Mouse (Mus musculus) left cerebral cortex, adult 18-20 months (tissue): Measurements from ENCODE around the gene Osbpl10. TPM values are rescaled to one million over a fixed set of nuclear protein-coding genes. Genes with fewer than 3 reads are reported as not detected.

Experiments
- DNase-seq, 2 experiments: peaks; one replicate each; pipeline ENCODE4 v3.0.0; 2021 to 2022; ENCODE audit warnings: low spot score in 2 of 2, mixed read lengths in 1 of 2
- total RNA-seq, 2 experiments: library from RNA; stranded (reverse); gene quantifications; 2 replicates each; pipeline ENCODE4 v1.2.3; 2021

The Osbpl10 gene
- total RNA-seq, 2 experiments from 2014 or later, result 48.5 to 48.9 TPM

DNA sequence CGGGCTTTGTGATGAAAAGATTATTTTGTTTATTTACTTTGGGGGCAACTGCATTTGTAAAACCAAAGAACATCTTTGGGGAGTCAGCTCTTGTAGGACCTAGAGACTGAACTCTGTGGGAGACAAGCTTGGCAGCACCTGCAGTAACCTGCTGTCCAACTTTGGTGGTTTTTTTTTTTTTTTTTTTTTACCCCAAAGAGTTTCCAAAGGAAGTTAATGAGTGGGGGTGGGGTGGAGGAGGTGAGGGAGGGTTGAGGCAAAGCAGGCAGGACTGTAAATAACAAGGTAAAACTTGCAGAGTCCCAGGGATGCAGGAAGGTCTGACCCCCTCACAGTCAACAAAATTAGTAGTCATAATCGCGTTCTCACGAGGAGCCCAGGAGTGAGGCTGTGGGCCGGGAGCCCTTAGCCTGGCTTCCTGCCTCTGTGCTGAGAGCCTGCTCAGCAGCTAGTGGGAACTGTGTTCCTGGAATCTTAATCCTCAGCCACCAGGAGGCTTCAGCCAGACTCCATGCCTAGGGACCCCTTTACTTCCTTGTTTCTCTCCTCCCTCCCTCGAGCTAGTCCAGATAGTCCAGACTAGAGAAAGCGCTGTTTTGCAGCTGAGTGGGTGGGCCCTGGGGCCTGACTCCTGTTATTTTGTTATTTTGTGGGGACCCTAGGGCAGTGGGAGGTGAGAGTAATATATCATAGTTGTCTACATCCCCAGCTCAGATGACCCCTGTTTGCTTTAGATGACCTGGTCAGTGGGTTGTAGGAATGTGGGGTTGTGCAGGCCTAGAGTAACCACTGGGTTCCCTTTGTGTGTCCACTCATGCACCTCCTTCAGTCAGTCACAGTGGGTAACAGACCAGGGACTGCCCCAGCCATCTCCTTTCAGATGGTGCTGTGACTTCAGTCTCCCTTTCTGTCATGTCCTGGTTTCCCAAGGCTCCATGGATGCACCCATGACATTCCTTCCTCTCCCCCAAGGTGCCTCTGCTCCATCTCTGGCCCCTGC is 236.5 kb downstream of the Osbpl10 start:
- no peak for DNase-seq

DNA sequence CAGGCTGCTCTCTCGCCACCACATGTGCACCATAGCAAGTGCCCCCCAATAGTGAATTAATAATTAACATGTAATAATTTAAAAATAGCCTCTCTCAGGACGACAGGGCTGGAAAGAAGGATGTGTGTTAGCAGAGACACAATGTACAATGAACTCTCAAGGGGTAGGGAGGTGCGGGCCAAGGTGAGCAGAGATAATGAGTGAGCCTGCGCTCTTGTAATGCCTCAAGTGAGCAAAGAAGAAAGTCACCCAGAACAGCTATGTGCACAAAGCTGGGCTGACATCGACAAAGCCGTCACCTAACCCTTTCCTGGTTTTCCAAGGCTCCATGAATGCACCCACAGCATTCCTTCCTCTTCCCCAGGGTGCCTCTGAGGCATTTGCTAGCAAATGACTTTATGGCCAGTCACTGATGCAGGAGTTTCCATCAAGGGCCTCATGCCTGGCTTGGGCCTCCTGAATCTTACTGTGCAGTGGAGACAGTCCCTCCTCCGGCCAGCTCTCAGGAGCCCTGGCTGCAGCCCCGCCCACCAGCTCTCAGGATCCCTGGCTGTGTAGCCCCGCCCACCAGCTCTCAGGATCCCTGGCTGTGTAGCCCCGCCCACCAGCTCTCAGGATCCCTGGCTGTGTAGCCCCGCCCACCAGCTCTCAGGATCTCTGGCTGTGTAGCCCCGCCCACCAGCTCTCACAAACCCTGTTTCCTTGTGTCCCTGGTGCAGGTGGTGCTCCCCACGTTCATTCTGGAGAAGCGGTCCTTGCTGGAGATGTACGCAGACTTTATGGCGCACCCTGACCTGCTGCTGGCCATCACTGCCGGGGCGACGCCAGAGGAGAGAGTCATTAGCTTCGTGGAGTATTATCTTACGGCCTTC is 237.7 kb downstream of the Osbpl10 start:
- no peak for DNase-seq

DNA sequence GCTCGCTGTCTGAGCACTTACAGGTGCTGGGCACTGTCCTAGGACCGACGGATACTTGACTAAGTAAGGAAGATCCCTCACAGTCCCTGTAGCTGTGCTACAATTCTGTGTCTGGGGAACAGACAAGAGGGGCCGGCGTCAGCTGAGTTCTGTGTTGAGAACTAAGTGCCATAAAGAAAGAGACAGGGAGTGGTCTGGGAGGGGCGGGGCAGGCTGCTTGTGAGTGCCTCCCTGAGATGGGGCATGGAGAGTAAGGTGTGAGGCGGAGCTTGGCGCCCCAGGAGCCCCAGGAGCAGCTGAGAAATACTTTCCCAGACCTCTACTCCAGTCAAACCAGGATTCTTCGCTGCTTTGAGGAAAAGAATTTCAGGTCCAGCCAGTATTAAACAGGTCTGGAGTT is 239.6 kb downstream of the Osbpl10 start:
- DNase-seq, result no peak

DNA sequence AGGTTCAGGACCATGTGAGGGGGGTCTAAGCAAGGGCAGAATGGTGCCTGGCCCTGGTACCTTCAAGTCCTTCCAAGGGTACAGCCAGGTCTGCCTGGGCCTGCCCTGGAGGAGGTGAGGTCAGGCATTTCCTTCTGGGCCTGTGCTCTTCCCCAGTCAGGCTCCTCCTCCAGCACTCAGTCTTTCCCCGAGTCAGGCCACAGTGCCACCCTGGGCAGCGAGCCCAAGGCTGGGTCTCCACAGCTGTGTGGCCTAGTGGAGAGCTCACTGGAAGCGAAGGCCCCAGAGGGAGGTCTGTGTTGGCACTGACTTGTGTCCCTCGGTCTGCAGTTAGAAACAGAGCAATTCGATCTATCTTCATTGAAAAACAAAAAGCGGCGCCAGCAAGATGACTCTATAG is 242.1 kb downstream of the Osbpl10 start:
- DNase-seq, result no peak

DNA sequence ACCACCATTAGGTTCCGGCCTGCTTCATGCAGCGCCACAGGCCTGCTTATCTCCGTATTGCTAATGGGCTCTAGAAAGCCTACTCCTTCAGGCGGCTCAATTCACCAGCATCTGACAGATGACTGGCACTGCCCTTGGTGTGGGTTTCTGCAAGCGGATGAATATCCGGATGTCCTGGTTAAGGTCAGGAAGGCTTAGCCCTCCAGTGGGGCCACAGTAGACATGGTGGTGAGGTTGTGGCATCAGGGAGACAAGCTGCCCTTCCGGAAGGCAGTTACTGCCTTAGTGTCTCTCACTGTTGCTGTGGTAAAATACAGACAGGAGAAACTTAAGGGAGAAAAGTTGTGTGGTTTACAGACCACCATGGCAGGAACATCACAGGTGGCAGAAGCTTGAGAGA is 242.9 kb downstream of the Osbpl10 start:
- no peak for DNase-seq

DNA sequence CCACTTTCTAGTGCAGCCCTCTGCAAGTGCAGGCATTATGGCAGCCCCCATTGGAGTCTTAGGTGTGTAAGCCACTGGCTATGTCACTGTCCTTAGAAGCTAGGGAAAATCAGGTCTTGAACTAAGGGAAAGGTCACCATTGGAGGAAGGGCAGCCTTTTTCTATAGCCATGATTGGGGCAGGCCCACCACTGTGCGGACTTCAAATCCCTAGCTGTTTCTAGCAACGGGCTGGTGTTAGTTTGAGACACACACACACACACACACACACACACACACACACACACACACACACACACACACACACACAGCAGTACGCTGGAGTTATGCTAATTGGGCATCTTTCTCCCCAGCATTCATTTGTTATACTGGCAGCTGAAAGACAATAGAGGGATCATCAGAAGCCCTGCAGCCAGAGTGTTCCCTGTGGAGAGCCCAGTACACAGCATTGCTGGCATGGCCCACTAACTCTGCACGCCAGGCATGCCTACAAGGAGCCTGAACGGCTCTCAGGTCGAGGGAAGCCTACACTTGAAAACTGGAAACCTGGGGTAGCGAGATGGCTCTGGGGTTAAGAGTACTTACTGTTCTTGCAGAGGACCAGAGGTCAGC is 246.5 kb downstream of the Osbpl10 start:
- DNase-seq, result no peak

DNA sequence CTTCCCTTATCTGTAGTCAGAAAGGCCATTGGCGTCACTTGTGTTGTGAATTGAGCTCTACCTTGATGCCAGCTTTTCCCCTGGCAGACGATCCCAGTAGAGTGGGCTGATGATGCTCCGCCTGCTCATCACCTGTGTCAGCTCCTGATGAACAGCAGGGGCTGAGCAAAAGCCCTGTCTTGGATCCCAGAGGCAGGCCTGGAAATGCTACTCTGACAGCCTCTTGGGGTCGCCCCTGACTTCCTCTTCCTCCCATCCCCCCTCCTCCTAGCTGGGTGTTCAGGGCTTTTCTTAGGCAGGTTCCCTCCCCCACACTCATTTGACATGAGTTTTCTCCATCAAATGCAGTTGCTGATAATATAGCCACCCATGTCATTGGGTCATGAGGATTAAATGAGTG is 250.8 kb downstream of the Osbpl10 start:
- DNase-seq, result no peak

DNA sequence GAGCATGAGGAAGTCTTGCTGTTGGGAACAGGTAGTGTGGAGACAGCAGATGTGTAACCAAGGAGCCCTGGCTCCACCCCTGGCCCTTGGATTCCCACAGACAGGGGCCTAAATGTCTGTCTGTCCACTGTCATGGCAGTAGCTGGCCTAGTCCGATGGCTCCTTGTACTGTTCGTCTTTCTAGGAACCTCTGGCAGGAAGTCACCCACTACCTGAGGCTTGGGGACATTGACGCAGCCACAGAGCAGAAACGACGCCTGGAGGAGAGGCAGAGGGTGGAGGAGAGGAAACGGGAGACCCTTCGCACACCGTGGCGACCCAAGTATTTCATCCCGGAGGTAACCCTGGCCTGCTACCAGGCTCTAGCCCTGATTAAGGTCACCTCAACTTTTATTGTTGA is 251.3 kb downstream of the Osbpl10 start:
- no peak for DNase-seq

DNA sequence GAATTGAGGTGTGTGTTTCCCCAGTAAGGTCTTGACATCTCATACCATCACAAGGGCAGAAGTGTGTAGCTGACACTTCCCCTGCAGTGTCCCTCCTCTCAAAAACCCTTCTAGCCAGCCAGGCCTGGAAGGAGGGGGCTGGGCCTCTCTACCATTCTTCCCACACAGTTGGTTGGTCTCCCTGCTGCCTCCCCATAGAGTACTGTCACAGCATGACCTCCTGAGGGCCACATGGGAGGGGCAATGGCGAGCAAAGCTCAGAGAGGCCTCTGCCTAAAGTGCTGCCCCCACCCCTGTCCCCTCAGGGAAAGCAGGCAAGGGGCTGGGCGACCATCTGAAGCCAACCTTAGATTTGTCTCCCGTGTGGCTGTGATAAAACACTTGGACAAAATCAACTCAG is 251.8 kb downstream of the Osbpl10 start:
- no peak for DNase-seq

DNA sequence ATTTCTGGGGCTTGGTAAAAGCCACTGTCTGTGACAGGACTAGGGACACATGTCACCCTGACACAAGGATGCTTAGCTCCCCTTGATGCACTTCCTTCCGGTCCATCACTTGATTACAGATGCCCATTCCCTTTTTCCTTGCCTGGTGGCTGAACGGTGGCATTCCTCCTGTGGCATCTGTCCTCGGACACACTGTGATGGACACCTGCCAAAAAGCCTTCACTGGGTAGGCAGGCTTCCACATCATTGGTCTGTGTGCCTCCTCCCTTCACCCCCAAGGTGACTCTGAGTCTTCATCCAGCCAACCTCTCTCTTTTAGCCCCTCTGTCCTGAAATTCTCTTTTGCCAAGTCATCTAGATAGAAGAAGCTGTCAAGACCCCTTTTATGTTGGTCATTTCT is 253.1 kb downstream of the Osbpl10 start:
- no peak for DNase-seq

DNA sequence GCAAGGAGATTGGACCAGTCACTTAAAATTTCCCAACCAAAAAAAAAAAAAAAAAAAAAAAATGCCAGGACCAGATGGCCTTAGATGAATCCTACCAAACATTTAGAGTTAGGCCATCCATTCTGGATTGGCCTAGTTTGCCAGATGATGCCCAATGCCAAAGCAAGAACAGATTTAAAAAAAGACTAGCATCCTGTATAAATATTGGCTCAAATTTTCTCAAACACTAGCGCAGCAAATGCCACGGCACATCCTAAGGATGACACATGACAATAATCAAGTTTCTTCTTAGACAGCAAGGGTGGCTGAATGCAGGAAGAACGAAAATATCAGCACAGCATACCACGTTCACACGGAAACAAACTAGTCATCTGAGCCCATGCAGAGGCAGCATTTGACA is 255.4 kb downstream of the Osbpl10 start:
- no peak for DNase-seq

DNA sequence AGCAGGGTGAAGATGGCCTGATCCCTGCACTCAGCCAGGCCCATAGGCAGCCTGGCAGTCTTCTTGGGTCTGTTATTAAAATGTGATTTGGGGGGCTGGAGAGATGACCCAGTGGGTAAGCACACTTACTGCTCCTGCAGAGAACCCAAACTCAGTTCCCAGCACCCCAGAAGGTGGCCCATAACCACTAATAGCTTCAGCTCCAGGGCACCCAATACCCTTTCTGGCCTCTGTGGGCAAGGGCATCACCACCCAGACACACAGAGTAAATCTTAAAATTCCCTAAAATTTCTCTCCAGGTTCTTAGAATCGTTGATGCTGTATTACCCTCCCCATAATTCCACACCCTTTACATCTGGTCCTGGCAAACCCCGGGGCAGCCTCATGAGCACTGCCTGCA is 256.2 kb downstream of the Osbpl10 start:
- no peak for DNase-seq

DNA sequence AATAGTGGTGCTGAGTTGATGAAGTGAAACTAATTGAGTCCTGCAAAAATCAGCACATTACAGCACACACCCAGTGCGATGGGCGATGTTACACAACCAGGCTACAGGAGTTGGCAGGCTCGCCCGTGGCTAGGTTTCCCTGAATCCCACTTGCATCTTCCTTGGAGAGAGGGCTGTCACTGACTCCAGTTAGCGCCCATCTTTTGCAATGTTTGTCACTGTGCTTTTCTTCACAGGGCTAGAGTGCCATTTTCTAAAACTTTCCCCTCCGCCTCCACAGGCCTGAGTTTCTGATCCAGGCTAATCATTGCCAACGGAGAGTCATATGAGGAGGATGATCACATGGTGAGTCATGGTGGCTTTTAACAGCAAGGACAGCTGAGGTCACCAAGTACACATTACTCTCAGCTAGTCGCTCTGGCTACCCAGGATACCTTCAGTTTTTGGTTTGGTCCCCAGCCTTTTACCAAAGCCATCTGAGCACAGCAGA is 258.0 kb downstream of the Osbpl10 start:
- no peak for DNase-seq

DNA sequence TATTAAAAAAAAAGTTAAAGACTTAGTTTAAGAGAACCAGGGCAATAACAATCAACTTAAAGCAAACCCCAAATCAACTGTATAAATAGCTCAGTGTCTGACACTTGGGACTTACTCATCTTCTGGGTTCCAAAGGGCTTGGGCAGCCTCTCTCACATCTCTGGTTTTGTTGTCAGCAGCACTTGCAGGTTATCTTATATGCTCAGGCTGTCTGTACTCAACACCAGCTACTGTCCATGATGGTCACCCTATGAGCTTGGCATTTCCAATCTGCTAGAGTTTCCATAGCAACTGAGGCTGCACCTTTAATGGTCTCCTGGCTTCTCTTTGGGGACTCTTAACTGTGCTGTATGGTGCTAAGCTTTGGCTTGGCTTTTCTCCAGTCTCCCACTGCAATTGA is 259.6 kb downstream of the Osbpl10 start:
- no peak for DNase-seq

DNA sequence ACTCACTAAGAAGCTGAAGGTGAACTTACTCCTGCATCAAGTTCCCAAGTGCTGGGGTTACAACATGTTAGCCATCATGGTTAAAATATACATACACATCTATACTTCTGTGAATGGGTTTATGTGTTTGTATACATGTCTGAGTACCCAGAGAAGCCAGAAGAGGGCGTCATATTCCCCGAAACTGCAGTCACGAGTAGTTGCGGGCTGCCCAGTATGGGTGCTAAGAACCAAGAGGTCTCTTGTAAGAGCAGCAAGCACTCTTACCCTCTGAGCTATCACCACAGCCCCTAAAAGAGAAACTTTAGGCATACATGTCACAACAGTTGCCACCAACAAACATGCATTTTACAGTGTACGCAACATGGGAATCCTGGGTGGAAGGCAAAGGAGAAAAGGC is 261.5 kb downstream of the Osbpl10 start:
- no peak for DNase-seq

DNA sequence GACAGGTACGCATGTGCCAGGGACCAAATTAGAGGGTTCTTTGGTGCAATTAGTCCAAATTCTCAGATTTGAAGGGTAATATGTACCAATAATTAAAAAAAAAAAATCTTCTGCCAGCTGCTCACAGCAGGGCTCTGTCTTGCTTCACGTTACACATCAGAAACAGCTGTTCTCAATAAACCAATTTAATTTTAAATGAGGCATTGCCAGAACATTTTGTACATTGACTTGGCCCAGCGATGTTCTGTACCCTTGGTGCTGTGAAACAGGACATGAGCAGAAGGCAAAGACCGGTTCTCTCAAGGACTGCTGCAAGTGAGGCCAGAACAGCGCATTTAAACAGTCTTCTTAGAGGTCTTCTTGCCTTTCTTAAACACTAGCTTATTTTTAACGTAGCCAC is 265.3 kb downstream of the Osbpl10 start:
- DNase-seq, result no peak

DNA sequence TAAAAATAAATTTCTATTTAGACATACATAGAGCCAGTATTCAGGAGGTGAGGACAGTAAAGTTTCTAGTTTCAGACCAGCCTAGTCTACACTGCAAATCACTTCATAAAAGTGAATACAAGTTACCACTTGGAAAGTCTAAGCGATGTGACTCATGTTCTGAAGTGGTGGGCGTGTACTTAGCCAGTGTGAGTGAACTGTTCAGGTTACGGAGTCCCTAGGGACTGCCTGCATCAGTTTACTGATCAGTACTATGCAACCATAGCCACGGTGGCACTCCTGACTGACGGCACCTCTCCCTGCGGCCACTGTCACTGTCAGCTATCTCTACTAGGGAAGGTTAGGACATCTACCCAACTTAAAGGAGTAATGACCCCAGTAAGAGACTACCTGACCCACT is 266.7 kb downstream of the Osbpl10 start:
- no peak for DNase-seq

DNA sequence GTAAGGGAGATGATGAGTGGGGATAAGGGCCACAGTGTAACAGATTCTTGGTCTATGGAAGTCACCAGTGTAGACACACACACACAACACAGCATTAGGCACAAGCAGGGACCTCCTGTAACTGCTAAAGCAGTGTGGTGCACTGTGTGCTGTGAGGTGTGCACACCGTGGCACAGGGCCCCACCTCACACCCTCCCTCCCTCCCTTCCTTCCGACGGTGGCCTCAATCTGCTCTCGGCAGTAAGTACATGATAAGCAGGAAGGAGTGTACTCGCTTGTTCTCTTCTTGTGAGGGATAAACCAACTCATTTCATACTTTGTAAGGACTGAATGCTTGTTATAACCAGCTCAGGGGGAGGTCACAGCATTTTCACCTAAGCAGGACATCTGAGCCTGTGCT is 270.8 kb downstream of the Osbpl10 start:
- DNase-seq, result no peak

DNA sequence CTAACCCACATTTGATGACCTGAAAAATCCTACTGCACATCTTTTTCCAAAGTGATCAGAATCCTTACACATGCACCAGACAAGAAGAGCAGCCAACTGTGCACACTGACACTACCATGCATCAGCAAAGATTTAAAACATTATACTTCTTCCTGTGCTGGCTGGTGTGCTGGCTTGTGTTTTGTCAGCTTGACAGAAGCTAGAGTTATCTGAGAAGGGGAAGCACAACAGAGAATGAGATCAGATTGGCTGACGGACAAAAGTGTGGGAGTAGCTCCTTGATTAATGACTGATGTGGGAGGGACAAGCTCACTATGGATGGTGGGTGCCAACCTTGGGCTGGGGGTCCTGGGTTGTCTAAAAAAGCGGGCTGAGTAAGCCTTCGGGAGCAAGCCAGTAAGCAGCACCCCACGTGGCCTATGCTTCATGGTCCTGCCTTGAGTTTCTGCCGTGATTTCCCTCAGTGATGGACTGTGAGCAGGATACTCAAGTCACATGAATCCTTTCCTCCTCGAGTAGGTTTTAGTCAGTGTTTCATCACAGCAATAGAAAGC is 279.4 kb downstream of the Osbpl10 start:
- no peak for DNase-seq

DNA sequence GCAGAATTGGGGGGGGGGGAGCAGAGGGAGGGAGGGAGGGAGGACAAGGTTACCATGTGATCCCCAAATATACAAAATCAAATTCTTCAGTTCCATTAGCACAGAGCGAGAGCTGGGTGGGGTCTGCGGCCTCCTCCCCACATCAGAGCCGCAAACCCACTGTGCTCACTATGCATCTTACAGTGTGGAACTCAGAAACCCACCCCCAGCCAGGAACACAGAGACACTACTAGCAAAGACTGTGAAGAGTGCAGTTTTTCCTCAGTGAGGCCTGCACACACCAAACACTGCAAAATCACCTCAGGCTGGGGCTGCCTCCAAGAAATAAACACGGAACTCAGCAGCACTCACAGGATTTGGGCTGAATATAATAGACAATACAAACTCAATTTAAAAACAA is 281.5 kb downstream of the Osbpl10 start:
- DNase-seq, result no peak

DNA sequence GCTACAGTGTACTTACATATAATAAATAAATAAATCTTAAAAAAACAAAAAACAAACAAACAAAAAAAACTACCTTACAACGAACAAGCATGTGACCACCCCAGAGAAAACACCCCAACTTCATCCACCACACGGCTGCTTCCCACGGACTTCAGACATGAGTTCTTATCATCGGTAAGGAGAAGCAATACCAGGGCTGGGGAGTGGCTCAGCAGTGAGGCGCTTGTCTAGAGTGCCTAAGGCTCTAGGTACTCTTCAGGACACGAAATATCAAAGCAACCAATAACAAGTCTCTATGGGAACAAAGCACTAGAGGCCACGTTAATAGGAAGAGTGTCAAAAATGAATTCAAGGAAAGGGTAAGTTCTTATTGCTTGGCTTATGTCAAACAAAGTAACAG is 282.1 kb downstream of the Osbpl10 start:
- no peak for DNase-seq
